Mouse (Mus musculus) E14TG2a.4 (cell line): ENCODE measurements around the gene Phf24.

Experiments used
- CTCF ChIP-seq: conservative IDR thresholded peaks from 2 replicates; pipeline ENCODE4 v1.5.1; 2014; ENCODE audit warnings: low read length
- NANOG ChIP-seq: IDR thresholded peaks from 2 replicates; pipeline ENCODE4 v1.6.1; 2014; ENCODE audit warnings: borderline replicate concordance, low read length, mixed read lengths

DNA sequence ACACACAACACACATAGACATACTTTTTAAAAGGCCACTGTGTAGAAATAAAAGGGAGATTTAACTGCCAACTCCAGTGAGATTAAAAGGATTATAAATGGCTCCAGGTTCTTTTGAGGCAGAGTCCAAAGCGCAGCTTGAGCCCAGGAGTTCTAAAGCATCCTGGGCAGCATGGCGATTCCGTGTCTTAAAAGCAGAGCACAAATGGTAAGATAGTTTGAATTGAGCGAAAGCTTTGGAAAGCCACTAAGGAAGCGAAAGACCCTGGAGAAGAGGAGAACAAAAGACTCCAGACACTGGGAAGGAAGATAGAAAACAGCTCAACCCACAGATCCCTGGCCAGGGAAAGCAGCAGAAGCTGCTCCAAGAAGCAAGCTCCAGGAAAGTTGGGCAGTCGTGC lies 11.5 kb upstream of the Phf24 start:
- TF ChIP-seq CTCF, result no peak
- TF ChIP-seq NANOG, result no peak
